Mouse (Mus musculus) limb, embryonic 15.5 days (tissue): ENCODE measurements at regions not wholly inside any gene's neighbourhood (a gene's known extent, or its start where the extent isn't known, plus 50 kb on each side); places are given as distances from the start of the nearest gene placed in this dataset.

ENCODE experiments used
- ATAC-seq: fragments of 200-750 bp; cut with Nextera tagmentation; 2 replicates; pipeline ENCODE4 v1.8.0; 2017; ENCODE audit warnings: low read depth, moderate TSS enrichment; ENCODE audit not compliant: insufficient number of reproducible peaks, low FRiP score, low TSS enrichment
- H3K27ac ChIP-seq: fragments of 300-500 bp; sonication (generic); 2 replicates; pipeline ENCODE4 v1.5.1; 2015; ENCODE audit warnings: moderate library complexity, mild to moderate bottlenecking, inconsistent platforms
- H3K27me3 ChIP-seq: fragments of 300-500 bp; sonication (generic); 2 replicates; pipeline ENCODE4 v1.6.1; 2015; ENCODE audit warnings: inconsistent platforms
- H3K36me3 ChIP-seq: fragments of 300-500 bp; sonication (generic); 2 replicates; pipeline ENCODE4 v1.6.1; 2015; ENCODE audit warnings: inconsistent platforms
- H3K4me1 ChIP-seq: fragments of 300-500 bp; sonication (generic); 2 replicates; pipeline ENCODE4 v1.6.1; 2015; ENCODE audit warnings: inconsistent platforms
- H3K4me2 ChIP-seq: fragments of 300-500 bp; sonication (generic); 2 replicates; pipeline ENCODE4 v1.6.1; 2015; ENCODE audit warnings: mild to moderate bottlenecking, inconsistent platforms
- H3K4me3 ChIP-seq: fragments of 300-500 bp; sonication (generic); 2 replicates; pipeline ENCODE4 v1.5.1; 2015; ENCODE audit warnings: mild to moderate bottlenecking, inconsistent platforms
- H3K9ac ChIP-seq: fragments of 300-500 bp; sonication (generic); 2 replicates; pipeline ENCODE4 v1.6.1; 2015; ENCODE audit warnings: inconsistent platforms
- H3K9me3 ChIP-seq: fragments of 300-500 bp; sonication (generic); 2 replicates; pipeline ENCODE4 v1.6.1; 2016; ENCODE audit warnings: inconsistent platforms
- WGBS: fragments of 180-500 bp; shearing (Covaris S2); methylation state at CpG from one replicate; pipeline ENCODE4 v1.1.7; 2015; 5-methylcytosine and 5-hydroxymethylcytosine counted together

DNA sequence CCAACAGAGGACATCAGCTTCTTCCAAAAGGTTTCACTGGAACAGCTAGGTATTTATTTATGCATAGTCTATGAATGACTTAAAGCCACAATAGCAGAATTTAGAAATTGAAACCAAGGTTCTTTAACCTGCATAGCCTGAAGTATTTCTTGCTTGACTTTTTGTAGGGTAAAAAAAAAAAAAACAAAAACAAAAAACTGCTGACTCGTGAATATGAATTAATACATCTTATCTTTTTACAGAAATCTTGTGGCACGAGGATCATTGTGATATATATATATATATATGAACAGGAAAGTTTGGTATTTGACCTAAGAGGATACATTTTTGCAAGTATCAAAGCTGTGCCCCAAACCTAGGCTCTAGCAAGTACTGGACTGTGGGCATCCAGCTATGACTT is 559.5 kb upstream of the Cdh5 start:
- WGBS: 70% methylated on average over 2 of the region's 2 CpGs
- H3K4me1 ChIP-seq: no peaks in the 10 kb centered on the region
- no peak overlapping the region for H3K27ac ChIP-seq
- H3K4me3 ChIP-seq: no peak overlapping the region
- H3K36me3 ChIP-seq: no peaks in the 10 kb centered on the region
- H3K9ac ChIP-seq: no peak overlapping the region
- no peak for ATAC-seq
- H3K9me3 ChIP-seq: no peaks in the 10 kb centered on the region
- no peak overlapping the region for H3K4me2 ChIP-seq
- no peaks in the 10 kb centered on the region for H3K27me3 ChIP-seq

DNA sequence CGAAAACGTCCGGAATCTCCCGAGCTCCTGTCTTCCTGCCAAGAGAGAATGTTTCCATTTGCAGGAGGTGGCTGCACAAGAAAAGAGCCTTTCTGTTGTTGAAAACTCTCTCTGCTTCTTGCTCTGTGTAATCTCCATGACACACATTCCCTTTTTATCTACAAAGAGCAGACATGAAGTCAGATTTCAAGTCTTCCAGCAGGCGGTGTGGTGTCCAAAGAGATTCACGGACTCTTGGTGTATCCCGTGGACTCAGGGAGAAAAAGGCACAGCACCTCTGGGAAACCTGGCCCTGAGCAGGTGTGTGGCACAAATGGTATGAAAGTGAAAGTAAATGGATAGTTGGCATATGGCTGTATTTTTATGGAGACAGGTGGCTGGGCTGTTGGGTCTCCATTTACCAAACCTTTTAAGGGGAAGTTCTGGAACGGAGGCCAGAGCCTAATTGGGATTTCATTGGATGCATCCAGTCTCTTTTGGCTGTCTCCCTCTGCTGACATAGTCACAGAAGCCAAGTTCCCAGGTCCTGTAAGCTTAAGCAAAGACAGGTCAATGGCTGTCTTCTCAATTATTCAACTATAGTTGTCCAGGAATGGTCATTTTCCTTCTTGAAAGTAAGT is 549.4 kb upstream of the Cdh5 start:
- Histone ChIP-seq H3K4me1 (0 out of 2 replicates have a peak, but pooled peaks cover 2% of the 10 kb centered on the region), H3K4me2 (no peak overlapping the region), H3K27me3 (no peaks in the 10 kb centered on the region), H3K36me3 (no peaks in the 10 kb centered on the region), H3K9ac (no peak overlapping the region), H3K4me3 (no peak overlapping the region), H3K9me3 (no peaks in the 10 kb centered on the region), H3K27ac (no peak overlapping the region)
- ATAC-seq: no peak
- WGBS: 72% methylated on average over 8 of the region's 8 CpGs

DNA sequence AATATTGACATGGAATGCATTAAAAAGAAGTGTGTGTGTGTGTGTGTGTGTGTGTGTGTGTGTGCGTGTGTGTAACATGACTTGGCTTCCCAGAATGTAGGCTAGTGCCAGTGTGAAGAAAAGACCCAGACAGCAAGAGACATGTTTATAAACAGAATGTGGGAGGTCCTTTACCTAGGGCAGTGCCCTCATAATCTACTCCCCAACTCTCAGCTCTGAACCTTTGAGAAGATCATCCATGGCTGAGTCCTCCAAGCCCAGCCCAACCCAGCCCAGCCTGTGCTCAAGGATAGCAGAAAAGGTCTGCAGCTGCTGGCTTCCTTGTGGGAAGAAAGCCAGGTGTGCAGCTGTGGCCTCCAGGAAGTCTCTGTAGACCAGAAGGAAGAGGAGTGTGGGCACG is 539.8 kb upstream of the Cdh5 start:
- H3K9ac ChIP-seq: no peak overlapping the region
- no peak for ATAC-seq
- WGBS: 65% methylated on average over 2 of the region's 2 CpGs

DNA sequence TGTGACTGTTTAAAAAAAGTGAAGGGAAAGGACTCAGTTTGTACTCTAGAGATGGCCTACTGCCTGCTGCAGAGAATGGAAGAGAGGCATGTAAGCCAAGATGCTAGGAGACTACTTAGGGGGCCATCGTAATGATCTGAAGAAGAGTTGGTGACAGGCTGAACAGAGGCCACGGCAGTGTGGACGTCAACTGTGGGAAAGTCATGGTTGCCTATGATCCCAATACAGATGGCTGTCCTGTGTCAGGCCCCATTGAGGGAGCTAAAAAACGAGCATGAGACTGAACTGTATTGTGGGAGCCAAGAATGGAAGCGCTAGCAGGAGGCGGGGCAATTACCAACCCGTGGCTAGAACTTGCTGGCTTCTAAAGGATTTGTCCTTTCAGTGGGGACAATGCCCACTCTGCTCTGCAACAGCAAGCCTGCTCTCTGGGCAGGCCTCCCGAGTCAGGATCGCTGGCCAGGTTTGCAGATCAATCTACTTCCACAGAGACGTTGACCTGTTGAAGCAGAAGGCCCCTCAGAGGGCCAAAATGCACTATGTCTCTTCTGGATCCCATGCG is 530.5 kb upstream of the Cdh5 start:
- Histone ChIP-seq H3K9me3 (no peaks in the 10 kb centered on the region), H3K27ac (no peak overlapping the region), H3K27me3 (no peaks in the 10 kb centered on the region), H3K4me2 (no peak overlapping the region), H3K36me3 (no peaks in the 10 kb centered on the region), H3K9ac (no peak overlapping the region), H3K4me1 (no peaks in the 10 kb centered on the region), H3K4me3 (no peak overlapping the region)
- 90% methylated on average over 11 of the region's 11 CpGs for WGBS
- no peak for ATAC-seq

More for the DNA sequence above, 539.8 kb upstream of the Cdh5 start:
- no peaks in the 10 kb centered on the region for H3K4me1 ChIP-seq
- H3K4me3 ChIP-seq: no peak overlapping the region
- no peaks in the 10 kb centered on the region for H3K36me3 ChIP-seq
- no peaks in the 10 kb centered on the region for H3K27me3 ChIP-seq
- H3K4me2 ChIP-seq: no peak overlapping the region
- H3K9me3 ChIP-seq: no peaks in the 10 kb centered on the region
- no peak overlapping the region for H3K27ac ChIP-seq

DNA sequence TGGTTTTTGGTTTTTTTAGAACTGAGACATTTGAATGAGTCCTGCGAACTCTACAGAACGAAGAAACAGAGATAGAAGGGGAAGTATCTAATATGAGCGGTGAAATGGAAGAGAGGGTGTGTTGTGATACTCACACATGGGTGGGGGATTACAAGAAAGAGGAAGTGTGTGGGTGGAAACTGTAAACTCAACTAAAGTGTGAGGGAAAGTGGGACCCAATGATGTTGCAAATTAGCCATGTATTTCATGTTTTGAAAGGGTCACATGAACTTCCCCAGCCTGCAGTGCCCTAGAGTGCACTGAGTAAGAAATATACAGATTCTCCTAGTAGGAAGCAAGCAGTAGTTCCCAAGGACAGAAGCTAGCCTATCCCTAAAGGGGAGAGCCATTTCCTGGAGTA is 524.3 kb upstream of the Cdh5 start:
- WGBS: 92% methylated on average over 3 of the region's 3 CpGs
- no peaks in the 10 kb centered on the region for H3K36me3 ChIP-seq
- H3K27me3 ChIP-seq: no peaks in the 10 kb centered on the region
- H3K4me1 ChIP-seq: peaks cover 6% of the 10 kb centered on the region
- no peak overlapping the region for H3K9ac ChIP-seq
- no peak overlapping the region for H3K4me2 ChIP-seq
- ATAC-seq: no peak
- H3K9me3 ChIP-seq: no peaks in the 10 kb centered on the region
- no peak overlapping the region for H3K4me3 ChIP-seq
- H3K27ac ChIP-seq: no peak overlapping the region

DNA sequence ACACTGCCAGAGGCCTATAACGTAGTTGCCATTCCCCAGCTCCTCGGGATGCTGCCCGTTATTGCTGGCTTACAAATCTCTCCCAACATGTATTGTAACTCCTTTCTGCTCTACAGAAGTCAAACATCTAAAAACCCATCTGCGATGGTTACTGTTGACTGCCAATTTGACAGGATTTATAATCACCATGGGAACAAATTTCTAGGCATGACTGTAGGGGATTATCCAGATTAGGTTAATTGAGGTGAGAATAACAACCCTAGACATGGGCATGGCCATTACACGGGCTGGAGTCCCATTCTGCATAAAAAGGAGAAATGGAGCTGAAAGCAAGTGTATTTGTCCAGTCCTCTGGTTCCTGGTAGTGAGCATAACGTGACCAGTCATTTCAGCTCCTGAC is 523.4 kb upstream of the Cdh5 start:
- Histone ChIP-seq H3K36me3 (no peaks in the 10 kb centered on the region), H3K27ac (no peak overlapping the region), H3K4me1 (peaks cover 14% of the 10 kb centered on the region), H3K9ac (no peak overlapping the region), H3K4me2 (no peak overlapping the region), H3K4me3 (no peak overlapping the region), H3K9me3 (no peaks in the 10 kb centered on the region), H3K27me3 (no peaks in the 10 kb centered on the region)
- ATAC-seq: no peak
- 78% methylated on average over 6 of the region's 6 CpGs for WGBS

DNA sequence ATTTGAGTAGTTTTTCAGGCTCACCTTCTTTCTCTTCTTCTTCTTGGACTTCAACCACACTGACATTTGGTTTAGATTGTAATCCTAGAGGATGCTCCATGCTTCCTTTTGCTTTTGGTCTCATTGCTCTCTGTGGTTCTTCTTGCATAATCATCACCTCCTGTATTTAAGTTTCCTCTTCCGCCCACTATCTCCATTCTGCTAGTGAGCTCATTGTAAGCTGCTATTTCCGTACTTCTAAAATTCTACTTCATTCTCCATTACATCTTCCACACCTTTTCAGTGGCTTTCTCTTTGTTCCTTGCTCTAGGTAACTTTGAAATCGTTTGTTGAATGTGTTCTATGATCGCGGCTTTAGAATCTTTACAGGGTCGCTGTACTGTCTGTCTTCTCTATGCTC is 493.1 kb upstream of the Cdh5 start:
- WGBS: 94% methylated on average over 6 of the region's 6 CpGs

DNA sequence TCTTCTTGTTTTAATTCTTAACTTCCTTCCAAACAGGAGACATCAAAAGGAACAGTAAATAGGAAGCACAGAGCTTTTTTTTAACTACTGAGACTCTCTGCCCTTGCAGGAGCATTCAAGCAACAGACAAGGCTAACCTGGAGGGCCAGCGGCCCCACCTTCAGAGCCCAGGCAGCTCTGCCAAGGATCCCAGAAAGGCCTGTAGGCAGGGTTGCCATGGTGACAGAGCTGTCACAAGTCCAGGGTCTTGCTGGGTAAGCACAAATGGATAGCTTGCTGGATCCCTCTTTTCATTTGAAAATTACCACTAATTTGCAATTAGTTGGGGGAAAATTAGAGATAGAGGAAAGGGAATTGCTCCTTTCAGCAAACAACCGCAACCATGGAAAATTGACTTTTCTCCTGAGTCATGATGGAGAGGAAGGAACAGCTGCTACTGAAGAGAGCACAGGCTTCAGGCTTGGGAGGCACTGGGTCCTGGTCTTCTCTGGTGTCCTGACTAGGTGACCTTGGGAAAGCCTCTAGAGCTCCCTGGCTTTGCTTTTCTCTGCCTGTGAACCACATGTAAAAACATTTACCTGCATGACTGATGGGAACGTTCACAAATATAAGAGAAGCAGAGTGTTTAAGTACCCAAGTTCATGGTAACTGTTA is 477.5 kb upstream of the Cdh5 start:
- no peak for ATAC-seq
- no peak overlapping the region for H3K4me2 ChIP-seq
- H3K4me1 ChIP-seq: 0 out of 2 replicates have a peak, but pooled peaks cover 2% of the 10 kb centered on the region
- no peaks in the 10 kb centered on the region for H3K9me3 ChIP-seq
- no peaks in the 10 kb centered on the region for H3K36me3 ChIP-seq
- H3K9ac ChIP-seq: no peak overlapping the region
- H3K27ac ChIP-seq: no peak overlapping the region
- no peak overlapping the region for H3K4me3 ChIP-seq
- WGBS: 56% methylated on average over 3 of the region's 3 CpGs
- H3K27me3 ChIP-seq: no peaks in the 10 kb centered on the region

More for the DNA sequence above, 493.1 kb upstream of the Cdh5 start:
- H3K27ac ChIP-seq: no peak overlapping the region
- H3K4me3 ChIP-seq: no peak overlapping the region
- H3K27me3 ChIP-seq: no peaks in the 10 kb centered on the region
- no peaks in the 10 kb centered on the region for H3K4me1 ChIP-seq
- H3K9me3 ChIP-seq: no peaks in the 10 kb centered on the region
- no peak for ATAC-seq
- H3K4me2 ChIP-seq: no peak overlapping the region
- no peak overlapping the region for H3K9ac ChIP-seq
- H3K36me3 ChIP-seq: no peaks in the 10 kb centered on the region

DNA sequence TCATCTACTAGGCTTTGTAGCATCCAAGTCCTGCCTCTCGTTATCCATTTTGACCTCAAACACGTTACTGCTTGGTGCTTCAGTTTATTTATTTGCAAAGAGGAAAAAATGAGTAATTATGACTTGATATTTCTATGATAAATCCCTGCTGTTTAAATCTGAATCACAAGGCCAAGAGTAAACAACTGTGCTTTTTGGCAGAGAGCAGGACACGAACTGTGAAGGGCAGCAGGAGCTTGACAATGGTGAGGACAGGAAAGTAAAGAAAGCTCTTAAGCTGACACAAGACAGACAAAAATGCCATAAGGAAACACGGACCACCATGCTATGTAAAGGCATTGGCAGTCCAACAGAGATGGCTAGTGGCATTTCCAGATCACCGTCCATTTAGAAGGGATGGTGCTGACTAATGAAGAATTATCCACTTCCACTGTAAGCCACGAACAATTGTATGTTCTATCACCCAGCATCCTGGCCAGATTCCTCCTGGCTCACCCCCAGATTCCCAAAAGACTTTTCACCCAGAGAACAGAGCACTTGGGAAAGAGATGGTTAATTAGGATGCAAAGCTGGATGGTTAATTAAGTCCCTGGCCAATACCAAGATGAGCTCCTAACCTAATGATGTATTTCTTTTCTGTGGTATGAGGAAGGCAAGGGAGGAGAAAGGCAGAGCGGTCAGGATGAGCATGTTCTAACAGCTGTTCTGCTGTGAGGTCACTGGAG is 476.1 kb upstream of the Cdh5 start:
- no peak for ATAC-seq
- H3K4me3 ChIP-seq: no peak overlapping the region
- WGBS: 79% methylated on average over 7 of the region's 7 CpGs
- no peaks in the 10 kb centered on the region for H3K9me3 ChIP-seq
- H3K27me3 ChIP-seq: no peaks in the 10 kb centered on the region
- H3K36me3 ChIP-seq: no peaks in the 10 kb centered on the region
- 0 out of 2 replicates have a peak, but pooled peaks cover 2% of the 10 kb centered on the region for H3K4me1 ChIP-seq
- no peak overlapping the region for H3K9ac ChIP-seq
- no peak overlapping the region for H3K4me2 ChIP-seq
- no peak overlapping the region for H3K27ac ChIP-seq

DNA sequence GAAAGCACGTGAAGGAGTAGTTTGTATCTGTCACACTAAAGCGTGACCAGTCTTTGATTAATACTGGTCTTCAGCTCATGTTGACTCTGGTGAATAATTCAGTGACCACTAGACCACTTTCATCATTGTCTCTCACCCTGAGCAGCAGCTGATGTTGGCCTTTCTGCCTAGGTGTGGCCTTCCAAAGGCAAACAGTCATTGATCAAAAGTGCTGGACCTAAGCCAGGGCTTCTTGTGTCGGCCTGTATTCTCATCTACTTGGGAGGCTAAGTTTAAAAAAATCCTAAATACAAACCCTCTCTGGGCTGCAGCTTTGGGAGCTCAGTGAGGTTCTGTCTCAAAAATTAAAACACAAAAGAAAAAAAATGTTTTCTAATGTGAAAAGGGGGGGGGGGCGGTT is 475.0 kb upstream of the Cdh5 start:
- Histone ChIP-seq H3K9ac (no peak overlapping the region), H3K4me3 (no peak overlapping the region), H3K4me1 (0 out of 2 replicates have a peak, but pooled peaks cover 2% of the 10 kb centered on the region), H3K36me3 (no peaks in the 10 kb centered on the region), H3K27ac (no peak overlapping the region), H3K4me2 (no peak overlapping the region), H3K9me3 (no peaks in the 10 kb centered on the region), H3K27me3 (no peaks in the 10 kb centered on the region)
- WGBS: 72% methylated on average over 4 of the region's 4 CpGs
- no peak for ATAC-seq

DNA sequence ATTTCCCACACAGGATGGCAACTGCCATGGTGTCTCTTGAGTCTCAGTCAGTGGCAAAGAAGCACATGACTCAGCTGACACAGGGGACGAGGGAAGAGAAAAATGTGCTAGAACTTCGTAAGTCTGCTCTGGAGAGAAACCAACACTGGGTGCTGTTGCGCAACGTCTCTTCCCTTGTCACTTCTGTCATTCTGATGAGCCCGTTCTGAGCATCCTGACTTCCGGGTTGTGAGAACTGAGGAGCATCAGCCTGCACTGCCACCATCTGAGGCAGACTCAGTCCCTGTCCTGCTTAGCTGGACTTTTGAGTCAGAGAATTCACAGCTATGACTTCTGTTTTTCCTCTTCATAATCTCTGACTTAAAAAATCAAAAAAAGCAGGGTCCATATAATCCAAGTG is 468.9 kb upstream of the Cdh5 start:
- 75% methylated on average over 6 of the region's 6 CpGs for WGBS
- ATAC-seq: no peak
- no peak overlapping the region for H3K9ac ChIP-seq

DNA sequence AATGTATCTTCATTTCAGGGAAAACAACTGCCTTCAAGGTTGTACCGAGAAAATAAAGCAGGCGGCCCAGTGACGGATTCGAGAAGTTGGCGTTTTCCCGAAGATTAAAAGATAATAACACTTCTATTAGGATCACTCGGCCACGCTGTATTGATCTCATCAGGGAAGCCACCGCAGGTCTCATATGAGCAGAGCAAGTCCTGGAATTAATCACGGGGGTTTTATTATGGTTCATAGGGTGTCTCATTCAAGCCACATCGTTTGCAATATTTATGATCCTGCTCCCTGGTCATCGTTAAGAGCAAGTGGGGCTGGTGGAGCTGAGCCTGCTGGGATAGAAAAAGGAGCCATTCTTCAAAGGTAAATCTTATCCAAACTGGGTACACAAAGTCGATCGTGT is 466.5 kb upstream of the Cdh5 start:
- no peaks in the 10 kb centered on the region for H3K4me1 ChIP-seq
- no peaks in the 10 kb centered on the region for H3K9me3 ChIP-seq
- H3K36me3 ChIP-seq: no peaks in the 10 kb centered on the region
- H3K27ac ChIP-seq: no peak overlapping the region
- H3K4me3 ChIP-seq: no peak overlapping the region
- ATAC-seq: no peak
- H3K4me2 ChIP-seq: no peak overlapping the region
- no peaks in the 10 kb centered on the region for H3K27me3 ChIP-seq
- no peak overlapping the region for H3K9ac ChIP-seq
- WGBS: 46% methylated on average over 14 of the region's 14 CpGs

More for the DNA sequence above, 468.9 kb upstream of the Cdh5 start:
- Histone ChIP-seq H3K27ac (no peak overlapping the region), H3K4me3 (no peak overlapping the region), H3K4me1 (no peaks in the 10 kb centered on the region), H3K36me3 (no peaks in the 10 kb centered on the region), H3K9me3 (no peaks in the 10 kb centered on the region), H3K27me3 (no peaks in the 10 kb centered on the region), H3K4me2 (no peak overlapping the region)
